Mouse (Mus musculus) myocyte (in vitro differentiated cells): ENCODE data around the gene Akap13.

Experiments
- CEBPB ChIP-seq: IDR thresholded peaks from 2 replicates; pipeline ENCODE4 v1.6.1; 2011; ENCODE audit warnings: mild to moderate bottlenecking, moderate library complexity; ENCODE audit not compliant: poor library complexity, insufficient read depth, severe bottlenecking
- E2F4 ChIP-seq: IDR thresholded peaks from one replicate; pipeline ENCODE4 v1.6.1; 2011; ENCODE audit warnings: mild to moderate bottlenecking, control low read depth, moderate library complexity; ENCODE audit not compliant: insufficient read depth
- MAX ChIP-seq: IDR thresholded peaks from one replicate; pipeline ENCODE4 v1.6.1; 2011; ENCODE audit warnings: low read depth, mild to moderate bottlenecking, control low read depth
- MYOD1 ChIP-seq, 3 experiments: IDR thresholded peaks; one replicate each; pipeline ENCODE4 v1.6.1; 2011; ENCODE audit warnings: control low read depth in 2 of 3, low read depth in 2 of 3, mild to moderate bottlenecking in 2 of 3, moderate library complexity in 1 of 3; ENCODE audit not compliant: insufficient read length in 2 of 3, control insufficient read depth in 1 of 3
- MYOG ChIP-seq, 3 experiments: IDR thresholded peaks; one replicate each; pipeline ENCODE4 v1.6.1; 2011; ENCODE audit warnings: control low read depth in 2 of 3, low read depth in 2 of 3, mild to moderate bottlenecking in 2 of 3; ENCODE audit not compliant: insufficient read length in 2 of 3, control insufficient read depth in 1 of 3, insufficient read depth in 1 of 3
- POLR2A ChIP-seq: IDR thresholded peaks from one replicate; pipeline ENCODE4 v1.6.1; 2011; ENCODE audit warnings: low read depth, mild to moderate bottlenecking, control low read depth, moderate library complexity; ENCODE audit not compliant: insufficient read length
- POLR2AphosphoS2 ChIP-seq: IDR thresholded peaks from one replicate; pipeline ENCODE4 v1.6.1; 2011; ENCODE audit warnings: low read depth, control low read depth; ENCODE audit not compliant: insufficient read length
- REST ChIP-seq: IDR thresholded peaks from one replicate; pipeline ENCODE4 v1.6.1; 2011; ENCODE audit warnings: mild to moderate bottlenecking, control low read depth, moderate library complexity; ENCODE audit not compliant: insufficient read depth, insufficient read length
- SRF ChIP-seq: IDR thresholded peaks from one replicate; pipeline ENCODE4 v1.6.1; 2011; ENCODE audit warnings: low read depth; ENCODE audit not compliant: control insufficient read depth, insufficient read length
- TCF12 ChIP-seq: IDR thresholded peaks from one replicate; pipeline ENCODE4 v1.6.1; 2011; ENCODE audit warnings: mild to moderate bottlenecking, control low read depth; ENCODE audit not compliant: poor library complexity, insufficient read depth, severe bottlenecking
- TCF3 ChIP-seq: IDR thresholded peaks from one replicate; pipeline ENCODE4 v1.6.1; 2011; ENCODE audit warnings: low read depth, control low read depth; ENCODE audit not compliant: insufficient read length
- USF1 ChIP-seq: IDR thresholded peaks from one replicate; pipeline ENCODE4 v1.6.1; 2011; ENCODE audit warnings: low read depth, mild to moderate bottlenecking, control low read depth, moderate library complexity

DNA sequence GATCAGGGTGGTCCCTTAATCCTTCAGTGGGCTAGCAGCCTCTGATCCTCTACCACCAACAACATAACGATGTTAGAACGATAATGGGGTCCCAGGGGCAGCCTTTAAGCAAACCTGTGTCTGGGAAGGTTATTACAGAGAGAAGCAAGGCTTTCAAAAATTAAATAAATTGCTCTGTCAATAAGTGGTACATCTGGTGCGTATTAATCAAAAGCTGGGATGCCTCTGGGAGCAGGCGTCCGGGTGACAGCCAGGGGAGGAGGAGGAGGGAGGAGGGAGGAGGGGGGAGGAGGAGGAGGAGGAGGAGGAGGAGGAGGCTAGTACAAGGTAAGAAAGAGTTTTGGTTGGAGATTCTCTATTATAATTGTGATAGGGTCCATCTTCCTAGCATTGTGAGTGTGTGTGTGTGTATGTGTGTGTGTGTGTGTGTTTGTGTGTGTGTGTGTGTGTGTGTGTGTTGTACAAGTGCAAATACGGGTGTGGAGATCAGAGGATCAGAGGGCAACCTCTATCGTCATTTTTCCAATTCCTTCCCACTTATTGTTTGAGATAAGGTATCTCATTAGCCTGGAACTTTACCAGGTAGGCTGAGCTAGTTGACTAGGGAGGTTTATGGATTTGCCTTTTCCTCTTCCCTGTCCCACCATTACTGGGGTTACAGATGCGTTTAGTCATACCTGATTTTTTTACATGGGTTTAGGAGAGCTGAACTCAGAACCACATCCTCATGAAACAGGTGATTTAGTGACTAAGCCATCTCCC, 18.7 kb upstream of the Akap13 start:
- TF ChIP-seq POLR2AphosphoS2 (no peak), REST (no peak), CEBPB (no peak), MYOG (IDR thresholded peaks at IDR 0.05; ENCODE audit: control insufficient read depth in 1 of 3, insufficient read depth in 1 of 3, insufficient read length in 2 of 3, low read depth in 2 of 3) (no peak), POLR2A (no peak), MAX (no peak), MYOD1 (IDR thresholded peaks at IDR 0.05; ENCODE audit: control insufficient read depth in 1 of 3, insufficient read length in 2 of 3, low read depth in 2 of 3) (no peak), USF1 (no peak), E2F4 (no peak), TCF3 (no peak), TCF12 (no peak), SRF (no peak)
